Mouse (Mus musculus): ENCODE measurements around the gene Gm8947.
"Not testable (repeated sequence)": the region's sequence is repeated elsewhere in the genome, so short reads cannot be mapped to it uniquely, and the experiment has no call there.

Gm8947 gene

GRCm38 (mm10) chr1:151180167-151180566, 12.0 kb upstream of the Gm8947 start:
- DNase-seq (ENCODE audit: low read depth), result no peak

- DNase-seq (ENCODE audit: low read depth), result not testable (repeated sequence)
Measured at GRCm38 (mm10) chr1:151182266-151182665, 9.9 kb upstream of the Gm8947 start, which contains the start of gene Gm47985. Gene Gm47985 (plus strand): TSS chr1:151182537.

- not testable (repeated sequence) for DNase-seq (ENCODE audit: low read depth)
Measured at GRCm38 (mm10) chr1:151186186-151186585, 6.0 kb upstream of the Gm8947 start.

- not testable (repeated sequence) for DNase-seq (ENCODE audit: low read depth)
Measured at GRCm38 (mm10) chr1:151186879-151187424, 5.2 kb upstream of the Gm8947 start.

- DNase-seq (ENCODE audit: low read depth), result no peak
Measured at GRCm38 (mm10) chr1:151188469-151188868, 3.7 kb upstream of the Gm8947 start.

GRCm38 (mm10) chr1:151192739-151193138, 563 bp downstream of the Gm8947 start:
- not testable (repeated sequence) for DNase-seq (ENCODE audit: low read depth)

- DNase-seq (ENCODE audit: low read depth), result not testable (repeated sequence)
Measured at GRCm38 (mm10) chr1:151195986-151196385, 3.8 kb downstream of the Gm8947 start.

GRCm38 (mm10) chr1:151196690-151197089, 4.5 kb downstream of the Gm8947 start:
- not testable (repeated sequence) for DNase-seq (ENCODE audit: low read depth)

GRCm38 (mm10) chr1:151198120-151198519, 5.9 kb downstream of the Gm8947 start, which contains the start of gene Gm47995:
Gene Gm47995 (plus strand): TSS chr1:151198448.
- DNase-seq (ENCODE audit: low read depth), result peak; percentile 30

- DNase-seq (ENCODE audit: low read depth), result not testable (repeated sequence)
Measured at GRCm38 (mm10) chr1:151200620-151201019, 8.4 kb downstream of the Gm8947 start.

- not testable (repeated sequence) for DNase-seq (ENCODE audit: low read depth)
Measured at GRCm38 (mm10) chr1:151202771-151203170, 10.6 kb downstream of the Gm8947 start.

GRCm38 (mm10) chr1:151203818-151204217, 11.6 kb downstream of the Gm8947 start, which contains the start of gene 3110040M04Rik:
Gene 3110040M04Rik (plus strand): TSS chr1:151204121.
- DNase-seq (ENCODE audit: low read depth), result not testable (repeated sequence)

- DNase-seq (ENCODE audit: low read depth), result not testable (repeated sequence)
Measured at GRCm38 (mm10) chr1:151208493-151208892, 16.3 kb downstream of the Gm8947 start.

GRCm38 (mm10) chr1:151208944-151209343, 16.8 kb downstream of the Gm8947 start:
- not testable (repeated sequence) for DNase-seq (ENCODE audit: low read depth)

GRCm38 (mm10) chr1:151209824-151210355, 17.7 kb downstream of the Gm8947 start, which contains the start of gene Gm47996:
Gene Gm47996 (plus strand): TSS chr1:151210131.
- not testable (repeated sequence) for DNase-seq (ENCODE audit: low read depth)

GRCm38 (mm10) chr1:151211666-151212065, 19.5 kb downstream of the Gm8947 start:
- not testable (repeated sequence) for DNase-seq (ENCODE audit: low read depth)

GRCm38 (mm10) chr1:151214862-151215261, 22.7 kb downstream of the Gm8947 start:
- DNase-seq (ENCODE audit: low read depth), result no peak

GRCm38 (mm10) chr1:151215985-151216384, 23.8 kb downstream of the Gm8947 start:
- DNase-seq (ENCODE audit: low read depth), result no peak

- no peak for DNase-seq (ENCODE audit: low read depth)
Measured at GRCm38 (mm10) chr1:151216417-151216816, 24.2 kb downstream of the Gm8947 start.

GRCm38 (mm10) chr1:151219045-151219444, 26.9 kb downstream of the Gm8947 start:
- DNase-seq (ENCODE audit: low read depth), result no peak

- no peak for DNase-seq (ENCODE audit: low read depth)
Measured at GRCm38 (mm10) chr1:151220098-151220497, 27.9 kb downstream of the Gm8947 start.

- DNase-seq (ENCODE audit: low read depth), result no peak
Measured at GRCm38 (mm10) chr1:151222561-151223267, 30.5 kb downstream of the Gm8947 start.

GRCm38 (mm10) chr1:151223377-151223776, 31.2 kb downstream of the Gm8947 start:
- DNase-seq (ENCODE audit: low read depth), result no peak
